Mouse (Mus musculus) thymus, adult 18-20 months (tissue): ENCODE results near the gene Ntng2.
A peak's percentile ranks its signal among the peaks of the same experiment; 100 is the strongest.

Source experiments
- DNase-seq, 2 experiments: peaks; one replicate each; pipeline ENCODE4 v3.0.0; 2022; ENCODE audit warnings: mixed read lengths in 2 of 2

Gene Ntng2

GRCm38 (mm10) chr2:29235811-29236210 is 17.0 kb downstream of the Ntng2 start:
- DNase-seq: no peak

- no peak for DNase-seq
These were observed 17.8 kb downstream of the Ntng2 start for GRCm38 (mm10) chr2:29235026-29235425.

- no peak for DNase-seq
These were observed 18.8 kb downstream of the Ntng2 start for GRCm38 (mm10) chr2:29234002-29234401.

GRCm38 (mm10) chr2:29230191-29230835 is 22.5 kb downstream of the Ntng2 start:
- DNase-seq: no peak

GRCm38 (mm10) chr2:29226671-29227070 is 26.1 kb downstream of the Ntng2 start:
- DNase-seq: no peak

GRCm38 (mm10) chr2:29223591-29224262 is 29.1 kb downstream of the Ntng2 start:
- DNase-seq: no peak

- no peak for DNase-seq
These were observed 30.5 kb downstream of the Ntng2 start for GRCm38 (mm10) chr2:29222302-29222701.

GRCm38 (mm10) chr2:29218831-29219230 is 34.0 kb downstream of the Ntng2 start:
- DNase-seq: no peak

- DNase-seq: no peak
These were observed 34.9 kb downstream of the Ntng2 start for GRCm38 (mm10) chr2:29217897-29218296.

GRCm38 (mm10) chr2:29217042-29217441 is 35.8 kb downstream of the Ntng2 start:
- no peak for DNase-seq

- DNase-seq: no peak
These were observed 36.4 kb downstream of the Ntng2 start for GRCm38 (mm10) chr2:29216286-29217012.

GRCm38 (mm10) chr2:29206156-29206555 is 46.6 kb downstream of the Ntng2 start:
- no peak for DNase-seq

- no peak for DNase-seq
These were observed 51.4 kb downstream of the Ntng2 start for GRCm38 (mm10) chr2:29201223-29201955.

- no peak for DNase-seq
These were observed 52.9 kb downstream of the Ntng2 start for GRCm38 (mm10) chr2:29199909-29200308.

- no peak for DNase-seq
These were observed 54.4 kb downstream of the Ntng2 start for GRCm38 (mm10) chr2:29198446-29198845.

- no peak for DNase-seq
These were observed 56.0 kb downstream of the Ntng2 start for GRCm38 (mm10) chr2:29196844-29197243.

- peak; percentile 39 to 58 for DNase-seq
These were observed 58.0 kb downstream of the Ntng2 start for GRCm38 (mm10) chr2:29194547-29195463.

- DNase-seq: no peak
These were observed 58.8 kb downstream of the Ntng2 start for GRCm38 (mm10) chr2:29193819-29194546.

- DNase-seq: no peak
These were observed 60.1 kb downstream of the Ntng2 start for GRCm38 (mm10) chr2:29192629-29193278.
